Mouse (Mus musculus): ENCODE measurements around the gene Rdh1.

DNA sequence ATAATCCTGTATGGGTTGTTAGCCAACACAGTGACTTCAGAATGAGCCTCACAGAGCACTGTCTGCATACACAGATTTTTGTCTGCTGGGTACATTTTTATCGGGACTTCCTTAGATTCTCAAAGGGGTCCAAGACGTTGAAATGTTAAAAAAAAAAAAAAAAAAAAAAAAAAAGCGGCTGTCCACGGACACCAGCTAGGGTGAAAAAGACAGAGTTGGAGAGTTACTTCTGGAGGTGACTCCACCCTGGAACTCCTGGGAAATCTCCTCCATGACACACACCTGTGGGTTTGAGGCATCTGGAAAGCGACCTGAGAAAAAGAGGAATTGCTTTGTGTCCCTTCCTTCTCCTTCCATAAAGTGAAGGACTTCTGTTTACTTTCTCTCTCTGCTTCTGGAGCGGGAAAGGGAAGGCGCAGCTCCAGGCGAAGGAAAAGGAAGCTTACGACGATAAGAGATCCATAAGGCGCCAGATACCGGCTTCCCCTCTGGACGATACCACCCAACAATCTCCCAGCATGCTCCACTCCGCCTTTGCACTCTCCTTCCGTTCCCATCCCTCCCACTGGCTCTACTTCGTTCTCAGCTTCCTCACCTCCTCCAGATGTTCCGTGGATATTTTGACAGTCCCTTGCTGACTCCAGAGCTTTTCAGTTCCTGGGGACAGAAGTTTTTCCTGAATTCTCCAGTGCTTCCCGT is 3.6 kb upstream of the Rdh1 start:
- TF ChIP-seq GATA1 (IDR thresholded peaks at IDR 0.05; ENCODE audit: borderline replicate concordance, low read length) = no peak
- no peak for TF ChIP-seq FLI1 (IDR thresholded peaks at IDR 0.05; ENCODE audit: low read length)

Data from megakaryocyte, embryonic 14.5 days (primary cell).